Mouse (Mus musculus) CH12.LX (cell line): ENCODE measurements at regions not wholly inside any gene's neighbourhood (a gene's known extent, or its start where the extent isn't known, plus 50 kb on each side); places are given as distances from the start of the nearest gene placed in this dataset.

Experiments
- CTCF ChIP-seq, 2 experiments: IDR thresholded peaks in 1 of 2; conservative IDR thresholded peaks in 1 of 2; 2 replicates each; pipeline ENCODE4 v1.5.1; 2011 to 2012; ENCODE audit warnings: low read depth in 2 of 2, low read length in 2 of 2, improper control_type of control experiment in 1 of 2, inconsistent platforms in 1 of 2, mild to moderate bottlenecking in 1 of 2, moderate library complexity in 1 of 2
- EP300 ChIP-seq: IDR thresholded peaks from 2 replicates; pipeline ENCODE4 v1.6.1; 2011; ENCODE audit warnings: low read length, improper control_type of control experiment
- KAT2A ChIP-seq: IDR thresholded peaks from 2 replicates; pipeline ENCODE4 v1.6.1; 2012; ENCODE audit warnings: low read length, improper control_type of control experiment, inconsistent platforms; ENCODE audit not compliant: insufficient replicate concordance
- MAX ChIP-seq: IDR thresholded peaks from 2 replicates; pipeline ENCODE4 v1.6.1; 2011; ENCODE audit warnings: low read length, improper control_type of control experiment
- MXI1 ChIP-seq: IDR thresholded peaks from 2 replicates; pipeline ENCODE4 v1.6.1; 2011; ENCODE audit warnings: mild to moderate bottlenecking, low read depth, low read length, improper control_type of control experiment
- NRF1 ChIP-seq: IDR thresholded peaks from 2 replicates; pipeline ENCODE4 v1.6.1; 2014; ENCODE audit warnings: low read depth, mild to moderate bottlenecking, inconsistent platforms, low read length, improper control_type of control experiment, moderate library complexity
- POLR2A ChIP-seq: IDR thresholded peaks from 2 replicates; pipeline ENCODE4 v1.6.1; 2011; ENCODE audit warnings: low read depth, mild to moderate bottlenecking, improper control_type of control experiment, low read length
- SIN3A ChIP-seq: IDR thresholded peaks from 2 replicates; pipeline ENCODE4 v1.6.1; 2012; ENCODE audit warnings: low read length, improper control_type of control experiment, inconsistent platforms
- TCF12 ChIP-seq: IDR thresholded peaks from 2 replicates; pipeline ENCODE4 v1.6.1; 2014; ENCODE audit warnings: low read depth, mild to moderate bottlenecking, inconsistent platforms, low read length, improper control_type of control experiment
- USF1 ChIP-seq: IDR thresholded peaks from 2 replicates; pipeline ENCODE4 v1.6.1; 2014; ENCODE audit warnings: low read depth, mild to moderate bottlenecking, inconsistent platforms, low read length, improper control_type of control experiment
- ZMIZ1 ChIP-seq: IDR thresholded peaks from 2 replicates; pipeline ENCODE4 v1.6.1; 2012; ENCODE audit warnings: low read depth, mild to moderate bottlenecking, inconsistent platforms, low read length, improper control_type of control experiment
- ZNF384 ChIP-seq: IDR thresholded peaks from 2 replicates; pipeline ENCODE4 v1.6.1; 2012; ENCODE audit warnings: low read depth, low read length, improper control_type of control experiment, inconsistent platforms

- TF ChIP-seq EP300 (no peak), NRF1 (no peak), CTCF (conservative IDR thresholded peaks at IDR 0.05 in 1 of 2, IDR thresholded peaks at IDR 0.05 in 1 of 2; ENCODE audit: low read depth in 2 of 2, low read length in 2 of 2) (no peak), ZMIZ1 (no peak), MAX (no peak), POLR2A (no peak), ZNF384 (no peak), MXI1 (no peak), USF1 (no peak), KAT2A (no peak), TCF12 (no peak), SIN3A (no peak)
Measured at GRCm38 (mm10) chr14:25173873-25174272, 285.1 kb upstream of the Zmiz1 start.
